Comparison of ENCODE assay signal across 15 mouse cellular contexts in the genomic region with DNA sequence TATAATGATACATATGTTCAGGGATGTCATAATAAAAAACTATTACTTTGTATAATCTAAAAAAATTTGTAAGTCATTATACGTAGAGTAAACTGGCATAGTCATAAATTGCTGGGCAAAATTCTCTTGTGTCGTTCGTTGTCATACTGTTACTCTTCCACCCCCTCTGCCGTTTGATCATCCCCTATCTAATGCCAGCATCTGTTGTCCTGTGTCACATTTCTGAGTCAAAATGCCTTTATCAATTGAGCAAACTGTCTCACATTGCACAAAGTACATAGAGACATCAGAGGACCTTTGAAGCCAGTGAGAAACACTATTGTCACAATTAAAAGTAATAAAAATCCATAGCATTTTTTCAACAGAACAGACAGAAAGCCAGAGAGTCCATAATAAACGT.
A peak's percentile ranks its signal among the peaks of the same experiment; 100 is the strongest.
DNase-seq lines count a peak whose midpoint lies in the region; ATAC-seq lines count a peak whose summit lies in the region.
"Had no signal": no experiment of that assay in that cellular context is flagged by ENCODE, and none has a peak within 500 bp of the region (broad histone marks: within the 10 kb centered on the region; RNA-seq: fewer than 3 reads in every experiment).

No protein-coding gene starts in this region.

- WGBS in hindbrain, embryonic 12.5 days = 94% methylated on average over 5 of the region's 5 CpGs

- no peaks in the 10 kb centered on the region for H3K9me3 ChIP-seq in hindbrain, embryonic 12.5 days (replicated peaks)
- H3K9me3 ChIP-seq: embryonic facial prominence, embryonic 10.5 days; embryonic facial prominence, embryonic 12.5 days; forebrain, embryonic 13.5 days; forebrain, embryonic 15.5 days had no signal

- no peak overlapping the region for H3K27ac ChIP-seq in hindbrain, embryonic 12.5 days
- H3K27ac ChIP-seq: embryonic facial prominence, embryonic 10.5 days; embryonic facial prominence, embryonic 12.5 days; forebrain, embryonic 13.5 days; forebrain, embryonic 15.5 days had no signal

- DNase-seq in heart, adult 11 months = peak; percentile 6
- no peak for DNase-seq in heart, postnatal 4 days
- peak; percentile 1 for DNase-seq in c-Kit-positive CD71-positive TER-119-positive erythroid progenitor cells, embryonic 14.5 days (ENCODE audit: low spot score)
- DNase-seq in embryo, embryonic 10.5 days (ENCODE audit: low spot score) = no peak
- DNase-seq: adrenal gland, adult 8-10 months; adrenal gland, postnatal 14 days; adrenal gland, postnatal 36 days; forebrain, postnatal 0 days had no signal

- no peaks in the 10 kb centered on the region for H3K36me3 ChIP-seq in hindbrain, embryonic 12.5 days
- H3K36me3 ChIP-seq: embryonic facial prominence, embryonic 10.5 days; embryonic facial prominence, embryonic 12.5 days; forebrain, embryonic 15.5 days had no signal

- no peak overlapping the region for H3K4me3 ChIP-seq in hindbrain, embryonic 12.5 days
- H3K4me3 ChIP-seq: embryonic facial prominence, embryonic 10.5 days; embryonic facial prominence, embryonic 12.5 days; forebrain, embryonic 13.5 days; forebrain, embryonic 15.5 days had no signal

- H3K9ac ChIP-seq in hindbrain, embryonic 12.5 days = no peak overlapping the region
- H3K9ac ChIP-seq: embryonic facial prominence, embryonic 12.5 days; forebrain, embryonic 13.5 days; forebrain, embryonic 15.5 days; forebrain, postnatal 0 days had no signal

- H3K4me1 ChIP-seq in hindbrain, embryonic 12.5 days = no peaks in the 10 kb centered on the region
- H3K4me1 ChIP-seq: embryonic facial prominence, embryonic 10.5 days; embryonic facial prominence, embryonic 12.5 days; forebrain, embryonic 13.5 days; forebrain, embryonic 15.5 days had no signal

- no peak for ATAC-seq in hindbrain, embryonic 12.5 days (ENCODE audit: low FRiP score)
- ATAC-seq: activated CD4-positive, CD25-positive, alpha-beta regulatory T cell, adult 4 months; forebrain, embryonic 13.5 days; forebrain, embryonic 15.5 days; forebrain, postnatal 0 days; Patski had no signal

- H3K27me3 ChIP-seq in hindbrain, embryonic 12.5 days = no peaks in the 10 kb centered on the region
- H3K27me3 ChIP-seq: embryonic facial prominence, embryonic 12.5 days; forebrain, embryonic 13.5 days; forebrain, embryonic 15.5 days had no signal

- H3K4me2 ChIP-seq in hindbrain, embryonic 12.5 days (replicated peaks) = no peak overlapping the region
- H3K4me2 ChIP-seq: embryonic facial prominence, embryonic 12.5 days; forebrain, embryonic 13.5 days; forebrain, embryonic 15.5 days had no signal

Comparison
In these comparisons a context has a peak if more than half of its experiments do, and no peak if none do; other contexts are left out.
1. DNase-seq: peak in heart, adult 11 months (single experiment) and c-Kit-positive CD71-positive TER-119-positive erythroid progenitor cells, embryonic 14.5 days (single experiment); none in heart, postnatal 4 days (single experiment) and embryo, embryonic 10.5 days (single experiment).